Mouse (Mus musculus) naive thymus-derived CD4-positive, alpha-beta T cell, adult 5 months (primary cell): ENCODE results near the gene Plxna1. TPM values are rescaled to one million over a fixed set of nuclear protein-coding genes. Genes with fewer than 3 reads are reported as not detected.

Source experiments
- polyA plus RNA-seq: library from polyadenylated mRNA; unstranded; fragments of 100-300 nt; shearing (Covaris generic); gene quantifications from one replicate; pipeline ENCODE4 v1.2.1, GENCODE M21; 2017

Gene Plxna1
- polyA plus RNA-seq: 5.0 TPM

GRCm38 (mm10) chr6:89362281-89363106 is at the start of gene Plxna1:
Gene Plxna1, minus strand, starts transcription at chr6:89362620.

Other genes starting within 250 kb of the Plxna1 start
- gene Chchd6, start 233.0 kb upstream of the Plxna1 start, polyA plus RNA-seq: 4.8 TPM